Mouse (Mus musculus) intestine, postnatal 0 days (tissue): ENCODE results near the gene Nid1. TPM values are rescaled to one million over a fixed set of nuclear protein-coding genes. Genes with fewer than 3 reads are reported as not detected.

Experiments used
- ATAC-seq: fragments of 200-750 bp; cut with Nextera tagmentation; 2 replicates; pipeline ENCODE4 v1.8.0; 2017; ENCODE audit warnings: mild to moderate bottlenecking, moderate TSS enrichment, moderate library complexity
- H3K27ac ChIP-seq: fragments of 300-500 bp; sonication (generic); 2 replicates; pipeline ENCODE4 v1.5.1; 2014; ENCODE audit warnings: mild to moderate bottlenecking, low read depth, low read length, moderate library complexity
- H3K27me3 ChIP-seq: fragments of 300-500 bp; sonication (generic); replicated peaks from 2 replicates; pipeline ENCODE4 v1.6.1; 2014; ENCODE audit warnings: low read length, mixed read lengths; ENCODE audit not compliant: control insufficient read depth, insufficient read depth
- H3K36me3 ChIP-seq: fragments of 300-500 bp; sonication (generic); 2 replicates; pipeline ENCODE4 v1.6.1; 2014; ENCODE audit warnings: mild to moderate bottlenecking, moderate library complexity; ENCODE audit not compliant: control insufficient read depth, insufficient read depth
- H3K4me1 ChIP-seq: fragments of 300-500 bp; sonication (generic); replicated peaks from 2 replicates; pipeline ENCODE4 v1.6.1; 2014; ENCODE audit warnings: antibody characterized with exemption, low read length, mixed read lengths; ENCODE audit not compliant: control insufficient read depth, insufficient read depth
- H3K4me2 ChIP-seq: fragments of 300-500 bp; sonication (generic); replicated peaks from 2 replicates; pipeline ENCODE4 v1.6.1; 2014; ENCODE audit warnings: low read depth, mild to moderate bottlenecking, moderate library complexity
- H3K4me3 ChIP-seq: fragments of 300-500 bp; sonication (generic); 2 replicates; pipeline ENCODE4 v1.5.1; 2014; ENCODE audit warnings: low read depth, low read length
- H3K9ac ChIP-seq: fragments of 300-500 bp; sonication (generic); 2 replicates; pipeline ENCODE4 v1.6.1; 2014; ENCODE audit warnings: mild to moderate bottlenecking, low read depth, low read length
- H3K9me3 ChIP-seq: fragments of 300-500 bp; sonication (generic); 2 replicates; pipeline ENCODE4 v1.6.1; 2016; ENCODE audit warnings: mixed run types; ENCODE audit not compliant: control insufficient read depth
- CTCF ChIP-seq: sonication (generic); IDR thresholded peaks from 2 replicates; pipeline ENCODE4 v1.5.1; 2016; ENCODE audit warnings: low read depth, mild to moderate bottlenecking, control low read depth, antibody characterized with exemption, moderate library complexity
- WGBS: fragments of 180-500 bp; shearing (Covaris S2); extraction: QIAGEN DNeasy Blood & Tissue Kit; methylation state at CpG from one replicate; pipeline ENCODE4 v1.1.7; 2014; 5-methylcytosine and 5-hydroxymethylcytosine counted together
- polyA plus RNA-seq: library from polyadenylated mRNA; unstranded; fragments of >200 nt; fragmentation: Nextera tagmentation; extraction: Ambion mirVana; gene quantifications from 2 replicates; pipeline ENCODE4 v1.2.1, GENCODE M21; 2015

Nid1 gene
- polyA plus RNA-seq, 1 experiment from 2014 or later = 34.8 TPM

DNA sequence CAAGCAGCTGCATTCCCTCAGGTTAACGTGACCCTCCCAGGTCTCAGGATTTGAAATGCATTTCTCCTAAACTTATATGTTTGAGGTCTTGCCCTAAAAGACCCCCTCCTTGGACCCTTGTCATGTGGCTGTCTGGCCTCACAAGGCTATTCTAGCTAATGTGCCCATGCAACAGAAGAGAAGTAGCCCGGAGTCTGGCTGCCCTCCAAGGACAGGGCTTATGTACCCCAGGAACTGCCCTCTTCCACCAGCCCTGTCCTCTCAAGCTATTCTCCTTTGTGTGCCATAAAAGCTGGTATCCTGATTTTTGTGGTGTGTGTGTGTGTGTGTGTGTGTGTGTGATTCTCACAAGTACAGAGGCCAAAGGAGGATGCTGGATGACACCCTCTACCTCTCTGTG is 87.9 kb downstream of the Nid1 start:
- ATAC-seq = no peak
- no peak overlapping the region for H3K4me3 ChIP-seq
- H3K9me3 ChIP-seq = no peaks in the 10 kb centered on the region
- H3K27me3 ChIP-seq = no peaks in the 10 kb centered on the region
- TF ChIP-seq CTCF = no peak
- no peak overlapping the region for H3K27ac ChIP-seq
- no peaks in the 10 kb centered on the region for H3K4me1 ChIP-seq
- H3K4me2 ChIP-seq = no peak overlapping the region
- no peaks in the 10 kb centered on the region for H3K36me3 ChIP-seq
- whole genome bisulfite sequencing = 90% methylated on average over 2 of the region's 2 CpGs
- no peak overlapping the region for H3K9ac ChIP-seq

DNA sequence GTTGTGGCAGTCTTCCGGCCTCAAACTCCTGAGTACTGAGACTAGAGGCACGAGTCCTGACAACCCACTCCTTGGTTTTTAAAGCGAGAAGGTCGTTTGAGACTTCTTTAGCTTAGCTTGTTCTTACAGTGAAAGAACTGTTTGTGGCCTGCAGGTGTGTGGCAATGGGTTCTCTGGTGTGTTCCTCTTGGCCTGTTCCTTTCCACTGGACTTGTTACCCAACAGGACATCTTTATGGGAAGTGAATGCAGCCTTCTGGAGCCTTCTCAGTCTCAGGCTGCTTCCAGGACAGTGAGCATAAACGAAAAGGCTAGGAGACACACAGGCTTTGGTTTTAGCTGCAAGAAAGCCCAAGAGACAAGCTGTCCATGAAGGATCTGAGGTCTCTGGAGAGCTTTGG is 88.5 kb downstream of the Nid1 start:
- WGBS = 85% methylated on average over 5 of the region's 5 CpGs
- H3K36me3 ChIP-seq = no peaks in the 10 kb centered on the region
- H3K4me1 ChIP-seq = no peaks in the 10 kb centered on the region
- ATAC-seq = no peak
- H3K9me3 ChIP-seq = no peaks in the 10 kb centered on the region
- H3K4me3 ChIP-seq = no peak overlapping the region
- H3K27ac ChIP-seq = no peak overlapping the region
- no peak for TF ChIP-seq CTCF
- no peak overlapping the region for H3K4me2 ChIP-seq
- no peak overlapping the region for H3K9ac ChIP-seq
- H3K27me3 ChIP-seq = no peaks in the 10 kb centered on the region

DNA sequence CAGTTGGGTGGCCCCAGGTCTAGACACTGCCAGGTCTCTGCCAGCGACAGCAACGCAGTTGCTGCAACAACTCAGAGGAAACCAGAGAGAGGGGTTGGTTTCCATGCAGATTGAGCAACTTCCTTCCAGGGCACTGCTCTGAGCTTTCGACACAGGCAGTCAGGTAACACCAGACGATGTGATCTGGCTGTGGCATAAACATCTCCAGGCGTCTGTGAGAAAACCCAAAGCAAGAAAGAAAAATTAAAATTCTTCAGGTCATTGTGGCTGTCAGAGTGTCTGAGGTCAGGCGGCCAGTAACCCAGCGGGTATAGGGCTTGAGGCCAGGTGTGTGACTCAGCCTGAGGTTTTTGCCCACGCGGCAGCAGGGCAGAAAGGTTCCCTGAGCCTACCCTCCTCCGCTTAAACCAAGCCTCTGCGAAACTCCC is 91.8 kb downstream of the Nid1 start:
- Histone ChIP-seq H3K9ac (no peak overlapping the region), H3K4me3 (no peak overlapping the region), H3K9me3 (no peaks in the 10 kb centered on the region), H3K4me1 (no peaks in the 10 kb centered on the region), H3K27ac (no peak overlapping the region), H3K36me3 (no peaks in the 10 kb centered on the region), H3K4me2 (no peak overlapping the region), H3K27me3 (no peaks in the 10 kb centered on the region)
- no peak for ATAC-seq
- no peak for TF ChIP-seq CTCF
- 63% methylated on average over 11 of the region's 11 CpGs for WGBS

DNA sequence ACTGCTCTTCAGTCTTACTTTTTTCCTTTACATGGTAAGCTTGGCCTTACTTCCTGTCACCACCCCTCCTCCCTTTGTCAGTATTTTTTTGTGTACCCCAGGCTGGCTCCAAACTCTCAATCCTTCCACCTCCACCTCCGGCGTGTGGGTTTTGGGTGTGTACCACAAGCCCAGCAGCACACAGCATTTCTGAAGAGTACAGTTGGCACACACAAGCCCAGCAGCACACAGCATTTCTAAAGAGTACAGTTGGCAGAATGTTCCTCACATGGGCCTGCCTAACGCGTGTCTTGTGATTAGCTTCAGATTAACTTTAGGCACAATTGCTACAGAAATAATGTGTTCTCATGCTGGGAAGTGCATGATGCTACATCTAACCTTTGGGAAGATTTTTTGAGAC is 93.6 kb downstream of the Nid1 start:
- Histone ChIP-seq H3K36me3 (no peaks in the 10 kb centered on the region), H3K27ac (no peak overlapping the region), H3K4me3 (no peak overlapping the region), H3K27me3 (no peaks in the 10 kb centered on the region), H3K9me3 (no peaks in the 10 kb centered on the region), H3K9ac (no peak overlapping the region), H3K4me2 (no peak overlapping the region), H3K4me1 (no peaks in the 10 kb centered on the region)
- TF ChIP-seq CTCF = no peak
- WGBS = 83% methylated on average over 4 of the region's 4 CpGs
- ATAC-seq = no peak

DNA sequence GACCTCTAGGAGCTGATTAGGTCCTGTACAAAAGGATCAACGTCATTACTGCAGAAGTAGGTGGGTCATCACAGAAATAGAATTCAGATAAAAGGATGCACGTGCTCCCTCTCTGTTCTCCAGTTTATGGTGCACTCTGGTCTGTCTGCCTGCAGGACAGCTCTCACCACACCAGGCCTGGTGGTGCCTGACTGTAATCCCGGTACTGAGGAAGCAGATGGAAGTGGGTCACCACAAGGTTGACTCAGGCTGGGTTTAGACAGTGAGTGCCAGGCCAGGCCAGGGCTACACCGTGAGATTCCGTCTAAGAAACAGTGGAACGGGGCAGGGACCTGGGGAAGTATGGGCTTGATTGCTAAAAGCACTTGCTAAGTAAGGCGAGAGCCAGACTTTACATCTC is 94.6 kb downstream of the Nid1 start:
- no peak for TF ChIP-seq CTCF
- Histone ChIP-seq H3K4me3 (no peak overlapping the region), H3K36me3 (no peaks in the 10 kb centered on the region), H3K4me2 (no peak overlapping the region), H3K4me1 (no peaks in the 10 kb centered on the region), H3K9ac (no peak overlapping the region), H3K27me3 (no peaks in the 10 kb centered on the region), H3K27ac (no peak overlapping the region), H3K9me3 (no peaks in the 10 kb centered on the region)
- 85% methylated on average over 7 of the region's 7 CpGs for WGBS
- no peak for ATAC-seq

DNA sequence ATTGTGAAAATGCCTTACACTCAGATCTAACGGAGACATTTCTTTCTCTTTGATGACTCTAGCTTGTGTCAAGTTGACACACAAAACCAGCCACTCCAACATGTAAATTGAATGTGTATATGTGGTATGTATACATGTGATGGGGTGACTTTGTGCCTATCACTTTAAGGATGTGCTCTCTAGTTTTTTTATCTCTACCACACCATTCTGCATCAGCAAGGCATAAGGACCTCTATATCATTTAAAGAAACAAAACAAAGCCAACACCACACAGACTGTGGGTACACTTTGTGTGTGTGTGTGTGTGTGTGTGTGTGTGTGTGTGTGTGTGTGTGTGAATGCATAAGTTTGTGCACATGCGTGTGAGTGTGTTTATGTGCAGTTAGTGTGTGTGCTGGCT is 99.2 kb downstream of the Nid1 start:
- no peak for ATAC-seq
- TF ChIP-seq CTCF = no peak

More for the DNA sequence above, 99.2 kb downstream of the Nid1 start:
- no peak overlapping the region for H3K4me2 ChIP-seq
- H3K9me3 ChIP-seq = no peaks in the 10 kb centered on the region
- no peaks in the 10 kb centered on the region for H3K27me3 ChIP-seq
- no peak overlapping the region for H3K4me3 ChIP-seq
- no peaks in the 10 kb centered on the region for H3K36me3 ChIP-seq
- 87% methylated on average over 2 of the region's 2 CpGs for WGBS
- no peaks in the 10 kb centered on the region for H3K4me1 ChIP-seq
- no peak overlapping the region for H3K27ac ChIP-seq
- no peak overlapping the region for H3K9ac ChIP-seq
